ENCODE assay signal across 18 mouse cellular contexts in genomic region chr8:70884683-70885082, GRCm38 (mm10). TPM values are rescaled to one million over a fixed set of nuclear protein-coding genes. Genes with fewer than 3 reads are reported as not detected.
A peak's percentile ranks its signal among the peaks of the same experiment; 100 is the strongest.
DNase-seq lines count a peak whose midpoint lies in the region; ATAC-seq and TF ChIP-seq lines count a peak whose summit lies in the region.
"Had no signal": no experiment of that assay in that cellular context is flagged by ENCODE, and none has a peak within 500 bp of the region (broad histone marks: within the 10 kb centered on the region; RNA-seq: fewer than 3 reads in every experiment).

No protein-coding gene starts in this region.

- no peaks in the 10 kb centered on the region for H3K27me3 ChIP-seq in heart, adult 2 months (ENCODE audit: control insufficient read depth, insufficient read depth, low read length)
- no peaks in the 10 kb centered on the region; the same call in 1 of the 2 replicates for H3K27me3 ChIP-seq in forebrain, postnatal 0 days (ENCODE audit: insufficient read depth, low read length)
- H3K27me3 ChIP-seq: forebrain, embryonic 15.5 days; Patski had no signal

- H3K9ac ChIP-seq in heart, adult 2 months (ENCODE audit: low read depth, low read length) = no peak overlapping the region
- no peak overlapping the region for H3K9ac ChIP-seq in forebrain, postnatal 0 days
- H3K9ac ChIP-seq: embryonic facial prominence, embryonic 12.5 days; forebrain, embryonic 13.5 days; forebrain, embryonic 15.5 days had no signal

- 0 out of 2 replicates have a peak, but pooled peaks have one; percentile 8 for ATAC-seq in common myeloid progenitor, adult 5-6 weeks (replicated peaks; ENCODE audit: low read depth, poor library complexity, severe bottlenecking)
- ATAC-seq in forebrain, postnatal 0 days = no peak
- ATAC-seq: forebrain, embryonic 13.5 days; forebrain, embryonic 15.5 days; Patski had no signal

- H3K4me3 ChIP-seq in heart, adult 2 months = no peak overlapping the region
- no peak overlapping the region for H3K4me3 ChIP-seq in forebrain, postnatal 0 days (ENCODE audit: low read depth, low read length)
- H3K4me3 ChIP-seq: embryonic facial prominence, embryonic 10.5 days; embryonic facial prominence, embryonic 12.5 days; forebrain, embryonic 13.5 days; forebrain, embryonic 15.5 days had no signal

- DNase-seq in heart, adult 11 months = peak; percentile 91
- DNase-seq in heart, adult 2 months = no peak
- no peak for DNase-seq in forebrain, postnatal 0 days
- DNase-seq in T-cell, adult 2 months (ENCODE audit: low spot score) = no peak
- DNase-seq: adrenal gland, adult 2 months; adrenal gland, postnatal 10 days; adrenal gland, postnatal 25 days; cerebellum, adult 11 months; cerebellum, adult 18-20 months; cerebellum, adult 8-10 months; cerebellum, postnatal 36 days had no signal

- H3K4me2 ChIP-seq in forebrain, postnatal 0 days (ENCODE audit: low read depth) = no peak overlapping the region
- H3K4me2 ChIP-seq: embryonic facial prominence, embryonic 12.5 days; forebrain, embryonic 13.5 days; forebrain, embryonic 15.5 days had no signal

- H3K79me2 ChIP-seq in heart, adult 2 months (replicated peaks; ENCODE audit: control insufficient read depth, insufficient read depth, low read length) = no peaks in the 10 kb centered on the region

- H3K4me1 ChIP-seq in heart, adult 2 months (ENCODE audit: control insufficient read depth, insufficient read depth, low read length) = peaks cover 4% of the 10 kb centered on the region
- no peaks in the 10 kb centered on the region for H3K4me1 ChIP-seq in forebrain, postnatal 0 days (ENCODE audit: insufficient read depth)

- TF ChIP-seq POLR2A in heart, adult 2 months (IDR thresholded peaks at IDR 0.05; ENCODE audit: insufficient read depth, low read depth, low read length) = no peak

- 63% methylated on average over 10 of the region's 10 CpGs for WGBS in heart, adult 2 months
- 87% methylated on average over 10 of the region's 10 CpGs for whole genome bisulfite sequencing in forebrain, postnatal 0 days

- no peaks in the 10 kb centered on the region for H3K36me3 ChIP-seq in heart, adult 2 months (ENCODE audit: control insufficient read depth, insufficient read depth, low read length)
- no peaks in the 10 kb centered on the region for H3K36me3 ChIP-seq in forebrain, postnatal 0 days (ENCODE audit: insufficient read depth)
- H3K36me3 ChIP-seq: embryonic facial prominence, embryonic 10.5 days; embryonic facial prominence, embryonic 12.5 days; forebrain, embryonic 15.5 days had no signal

- intact Hi-C loops in heart, adult 2 months (cut with DNase I) = no loop called here

- H3K27ac ChIP-seq in heart, adult 2 months = no peak overlapping the region
- no peak overlapping the region for H3K27ac ChIP-seq in forebrain, postnatal 0 days (ENCODE audit: low read depth, low read length)
- H3K27ac ChIP-seq: embryonic facial prominence, embryonic 10.5 days; embryonic facial prominence, embryonic 12.5 days; forebrain, embryonic 13.5 days; forebrain, embryonic 15.5 days had no signal

- TF ChIP-seq EP300 in heart, adult 2 months (IDR thresholded peaks at IDR 0.05; ENCODE audit: insufficient read depth, low read depth, low read length) = no peak

- H3K9me3 ChIP-seq in forebrain, postnatal 0 days (ENCODE audit: low read length) = no peaks in the 10 kb centered on the region
- H3K9me3 ChIP-seq: embryonic facial prominence, embryonic 10.5 days; embryonic facial prominence, embryonic 12.5 days; forebrain, embryonic 13.5 days; forebrain, embryonic 15.5 days; G1E had no signal

- TF ChIP-seq CTCF in heart, adult 2 months (IDR thresholded peaks at IDR 0.05) = no peak
- no peak for TF ChIP-seq CTCF in forebrain, postnatal 0 days (IDR thresholded peaks at IDR 0.05; ENCODE audit: low read depth)

RNA-seq across cellular contexts. Expression of gene Slc5a5, which starts 7.9 kb away (rescaled TPM):
- total RNA-seq in heart, adult 2 months (2021) = not detected
- polyA plus RNA-seq in heart, adult 2 months (2012; rRNA removed) = 0.18 TPM in 2 replicates
- total RNA-seq in common myeloid progenitor, adult 5-6 weeks (2017) = 0.10 and 0.14 TPM in 2 replicates
- 1.5 and 2.2 TPM in 2 replicates for total RNA-seq in forebrain, postnatal 0 days (2014; rRNA removed)
- 2.4 and 3.6 TPM in 2 replicates for polyA plus RNA-seq in forebrain, postnatal 0 days (2015; fragmentation: Nextera tagmentation; extraction: Ambion mirVana)
- total RNA-seq: G1E had no signal

RNA-seq across cellular contexts. Expression of gene Ccdc124, which starts 10.9 kb away (rescaled TPM):
- total RNA-seq in heart, adult 2 months (2021) = 10 to 100 TPM; 44.6 to 49.1 TPM
- polyA plus RNA-seq in heart, adult 2 months (2012; rRNA removed) = 26.8 and 40.7 TPM in 2 replicates
- total RNA-seq in common myeloid progenitor, adult 5-6 weeks (2017) = 28.6 and 40.6 TPM in 2 replicates
- total RNA-seq in forebrain, postnatal 0 days (2014; rRNA removed) = 34.7 and 59.9 TPM in 2 replicates
- 161 and 175 TPM in 2 replicates for polyA plus RNA-seq in forebrain, postnatal 0 days (2015; fragmentation: Nextera tagmentation; extraction: Ambion mirVana)

RNA-seq across cellular contexts. Expression of gene Rpl18a, which starts 12.5 kb away (rescaled TPM):
- 1,000 to 10,000 TPM in 1 of 2 experiments, 100 to 1,000 TPM in 1; 909 to 1,075 TPM for total RNA-seq in heart, adult 2 months (2021)
- polyA plus RNA-seq in heart, adult 2 months (2012; rRNA removed) = 1,802 and 2,387 TPM in 2 replicates
- total RNA-seq in common myeloid progenitor, adult 5-6 weeks (2017) = 2,479 and 2,482 TPM in 2 replicates
- total RNA-seq in forebrain, postnatal 0 days (2014; rRNA removed) = 1,945 and 2,194 TPM in 2 replicates
- 2,793 and 3,853 TPM in 2 replicates for polyA plus RNA-seq in forebrain, postnatal 0 days (2015; fragmentation: Nextera tagmentation; extraction: Ambion mirVana)

RNA-seq across cellular contexts. Expression of gene Map1s, which starts 21.0 kb away (rescaled TPM):
- 10 to 100 TPM; 17.8 to 21.3 TPM for total RNA-seq in heart, adult 2 months (2021)
- polyA plus RNA-seq in heart, adult 2 months (2012; rRNA removed) = 12.0 and 20.2 TPM in 2 replicates
- 14.0 and 15.0 TPM in 2 replicates for total RNA-seq in common myeloid progenitor, adult 5-6 weeks (2017)
- 57.2 and 68.1 TPM in 2 replicates for total RNA-seq in forebrain, postnatal 0 days (2014; rRNA removed)
- 52.7 and 63.9 TPM in 2 replicates for polyA plus RNA-seq in forebrain, postnatal 0 days (2015; fragmentation: Nextera tagmentation; extraction: Ambion mirVana)

RNA-seq across cellular contexts. Expression of gene Kcnn1, which starts 21.6 kb away (rescaled TPM):
- 10 to 100 TPM; 12.6 to 14.7 TPM for total RNA-seq in heart, adult 2 months (2021)
- polyA plus RNA-seq in heart, adult 2 months (2012; rRNA removed) = 21.5 and 29.0 TPM in 2 replicates
- 0.18 and 1.3 TPM in 2 replicates for total RNA-seq in common myeloid progenitor, adult 5-6 weeks (2017)
- 20.5 and 31.5 TPM in 2 replicates for total RNA-seq in forebrain, postnatal 0 days (2014; rRNA removed)
- polyA plus RNA-seq in forebrain, postnatal 0 days (2015; fragmentation: Nextera tagmentation; extraction: Ambion mirVana) = 9.4 and 9.8 TPM in 2 replicates
